Mouse (Mus musculus): ENCODE data around the gene Nif3l1. TPM values are rescaled to one million over a fixed set of nuclear protein-coding genes. Genes with fewer than 3 reads are reported as not detected.
A peak's percentile ranks its signal among the peaks of the same experiment; 100 is the strongest.

Gene Nif3l1
- total RNA-seq (2014; rRNA removed) (28.7 and 39.8 TPM in 2 replicates), polyA plus RNA-seq (2015; fragmentation: Nextera tagmentation; extraction: Ambion mirVana) (39.1 and 39.6 TPM in 2 replicates)

DNA sequence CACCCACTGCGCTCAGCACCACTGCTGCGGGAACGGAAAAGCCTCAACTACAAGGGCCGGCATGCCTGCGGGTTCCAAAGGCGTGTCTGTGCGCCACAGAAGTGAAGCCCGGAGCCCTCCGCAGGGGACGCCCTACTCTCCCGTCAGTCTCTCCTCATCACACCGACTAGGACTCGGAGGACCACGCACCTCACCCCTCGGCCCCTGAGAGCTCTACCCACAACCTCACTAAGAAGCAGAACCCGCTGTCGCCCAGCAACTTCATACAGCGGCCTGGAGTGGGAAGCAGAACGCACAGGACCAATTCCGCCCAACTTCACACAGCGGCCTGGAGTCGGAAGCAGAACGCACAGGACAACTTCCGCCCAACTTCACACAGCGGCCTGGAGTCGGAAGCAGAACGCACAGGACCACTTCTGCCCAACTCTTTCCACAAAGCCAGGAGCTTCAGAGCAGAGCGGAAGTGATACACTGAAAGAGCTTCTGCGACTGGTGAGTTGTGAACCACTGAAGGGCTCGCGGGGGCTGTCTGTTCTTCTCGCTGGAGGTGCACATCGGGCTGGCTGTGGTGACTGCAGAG lies at the start of gene Nif3l1, which contains the start of gene Ppil3:
Gene Nif3l1, plus strand, starts transcription at position 9 of the 580 bp plus-strand sequence.
Gene Ppil3, minus strand, starts transcription at position 344 of the 580 bp plus-strand sequence.
- peak within 1 kb of the TSS; percentile 83 for H3K9ac ChIP-seq (replicated peaks; ENCODE audit: low read length, poor library complexity, severe bottlenecking)
- H3K4me3 ChIP-seq (ENCODE audit: low read depth, low read length): peak within 1 kb of the TSS; percentile 66
- no peaks in the 10 kb centered on the region for H3K9me3 ChIP-seq (ENCODE audit: low read length)
- peaks cover 14% of the 10 kb centered on the region; the same call in 1 of the 2 replicates for H3K36me3 ChIP-seq (ENCODE audit: insufficient read depth, low read length)
- TF ChIP-seq CTCF (IDR thresholded peaks at IDR 0.05): peak; percentile 47
- WGBS: under 1% methylated on average over 33 of the region's 33 CpGs
- peak within 1 kb of the TSS; percentile 58 for H3K4me2 ChIP-seq (ENCODE audit: low read depth, low read length, poor library complexity, severe bottlenecking)
- peak within 1 kb of the TSS; percentile 87 for H3K27ac ChIP-seq (ENCODE audit: low read depth, low read length)
- ATAC-seq (ENCODE audit: low FRiP score) (peak; percentile 97), DNase-seq (ENCODE audit: low spot score) (peak; percentile 97)
- peaks cover 7% of the 10 kb centered on the region; the same call in 1 of the 2 replicates for H3K4me1 ChIP-seq (ENCODE audit: insufficient read depth, low read length)
- no peaks in the 10 kb centered on the region for H3K27me3 ChIP-seq (ENCODE audit: insufficient read depth, low read length)

DNA sequence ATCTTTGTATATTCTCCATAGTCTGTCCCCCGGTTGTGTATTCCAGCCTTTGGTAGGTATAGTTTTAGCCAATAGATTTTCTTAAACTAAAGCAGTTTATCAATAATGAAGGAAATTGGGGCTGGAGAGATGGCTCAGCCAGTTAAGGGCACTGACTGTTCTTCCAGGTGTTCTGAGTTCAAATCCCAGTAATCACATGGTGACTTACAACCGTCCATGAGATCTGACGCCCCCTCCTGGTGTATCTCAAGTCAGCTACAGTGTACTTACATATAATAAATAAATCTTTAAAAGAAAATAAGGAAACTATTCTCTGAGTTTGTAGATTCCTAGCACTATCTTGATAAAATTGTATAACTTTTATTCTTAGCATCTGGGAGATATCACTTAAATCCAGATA lies 49.6 kb upstream of the Nif3l1 start:
- no peak overlapping the region for H3K27ac ChIP-seq (ENCODE audit: low read depth, low read length)
- H3K4me2 ChIP-seq (ENCODE audit: low read depth, low read length, poor library complexity, severe bottlenecking): no peak overlapping the region
- whole genome bisulfite sequencing: 89% methylated on average over 3 of the region's 3 CpGs
- no peak overlapping the region for H3K4me3 ChIP-seq (ENCODE audit: low read depth, low read length)
- DNase-seq (ENCODE audit: low spot score): no peak
- H3K4me1 ChIP-seq (ENCODE audit: insufficient read depth, low read length): 0 out of 2 replicates have a peak, but pooled peaks cover 9% of the 10 kb centered on the region
- no peaks in the 10 kb centered on the region for H3K9me3 ChIP-seq (ENCODE audit: low read length)
- peaks cover 31% of the 10 kb centered on the region for H3K36me3 ChIP-seq (ENCODE audit: insufficient read depth, low read length)
- no peak for TF ChIP-seq CTCF (IDR thresholded peaks at IDR 0.05)
- no peak overlapping the region for H3K9ac ChIP-seq (replicated peaks; ENCODE audit: low read length, poor library complexity, severe bottlenecking)
- ATAC-seq (ENCODE audit: low FRiP score): no peak
- H3K27me3 ChIP-seq (ENCODE audit: insufficient read depth, low read length): no peaks in the 10 kb centered on the region

DNA sequence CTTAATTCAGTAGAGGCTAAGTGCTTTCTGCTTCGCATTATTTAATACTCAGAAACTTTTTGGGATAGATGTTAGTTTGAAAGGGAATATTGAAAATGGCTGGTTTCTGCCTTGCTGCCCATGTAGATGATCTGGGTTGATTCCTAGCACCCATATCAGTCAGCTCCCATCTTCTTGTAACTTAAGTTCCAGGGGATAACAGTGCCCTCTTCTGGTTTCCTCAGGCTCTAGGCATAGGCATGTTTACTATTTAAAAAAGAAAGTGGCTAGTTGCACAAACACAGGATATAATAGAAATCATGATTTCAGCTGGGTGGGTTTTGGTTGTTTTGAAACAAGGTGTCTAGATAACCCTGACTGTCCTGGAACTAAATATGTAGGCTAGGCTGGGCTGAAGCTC lies 48.8 kb upstream of the Nif3l1 start:
- Histone ChIP-seq H3K4me3 (ENCODE audit: low read depth, low read length) (no peak overlapping the region), H3K4me2 (ENCODE audit: low read depth, low read length, poor library complexity, severe bottlenecking) (no peak overlapping the region), H3K27me3 (ENCODE audit: insufficient read depth, low read length) (no peaks in the 10 kb centered on the region), H3K4me1 (ENCODE audit: insufficient read depth, low read length) (0 out of 2 replicates have a peak, but pooled peaks cover 5% of the 10 kb centered on the region), H3K9ac (replicated peaks; ENCODE audit: low read length, poor library complexity, severe bottlenecking) (no peak overlapping the region), H3K36me3 (ENCODE audit: insufficient read depth, low read length) (peaks cover 39% of the 10 kb centered on the region), H3K27ac (ENCODE audit: low read depth, low read length) (no peak overlapping the region), H3K9me3 (ENCODE audit: low read length) (no peaks in the 10 kb centered on the region)
- no peak for DNase-seq (ENCODE audit: low spot score)
- ATAC-seq (ENCODE audit: low FRiP score): no peak
- 94% methylated on average over 1 of the region's 1 CpGs for WGBS
- peak; percentile 37; the same call in 1 of the 2 replicates for TF ChIP-seq CTCF (IDR thresholded peaks at IDR 0.05)

DNA sequence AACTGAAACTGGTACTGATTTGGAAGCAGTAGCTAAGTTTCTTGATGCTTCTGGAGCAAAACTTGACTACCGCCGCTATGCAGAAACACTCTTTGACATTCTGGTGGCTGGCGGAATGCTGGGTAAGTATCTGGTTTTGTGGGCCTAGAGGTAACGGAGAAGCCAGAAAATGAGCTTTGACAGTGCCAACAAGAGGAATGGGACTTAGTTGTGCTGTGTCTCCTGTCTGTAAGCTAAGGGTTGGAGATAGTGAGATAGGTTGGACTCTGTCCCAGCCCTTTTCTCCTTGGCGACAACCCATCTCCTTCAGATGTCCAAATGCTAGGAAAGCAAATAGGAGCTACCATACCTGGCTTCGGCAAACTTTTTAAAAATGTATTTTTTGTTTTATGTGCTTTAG lies 47.2 kb upstream of the Nif3l1 start:
- H3K27ac ChIP-seq (ENCODE audit: low read depth, low read length): no peak overlapping the region
- ATAC-seq (ENCODE audit: low FRiP score) (no peak), DNase-seq (ENCODE audit: low spot score) (no peak)
- no peak overlapping the region for H3K4me2 ChIP-seq (ENCODE audit: low read depth, low read length, poor library complexity, severe bottlenecking)
- H3K4me3 ChIP-seq (ENCODE audit: low read depth, low read length): no peak overlapping the region
- H3K4me1 ChIP-seq (ENCODE audit: insufficient read depth, low read length): no peaks in the 10 kb centered on the region
- H3K27me3 ChIP-seq (ENCODE audit: insufficient read depth, low read length): no peaks in the 10 kb centered on the region
- no peaks in the 10 kb centered on the region for H3K9me3 ChIP-seq (ENCODE audit: low read length)
- peaks cover 49% of the 10 kb centered on the region for H3K36me3 ChIP-seq (ENCODE audit: insufficient read depth, low read length)
- TF ChIP-seq CTCF (IDR thresholded peaks at IDR 0.05): no peak
- WGBS: 93% methylated on average over 6 of the region's 6 CpGs
- H3K9ac ChIP-seq (replicated peaks; ENCODE audit: low read length, poor library complexity, severe bottlenecking): no peak overlapping the region

DNA sequence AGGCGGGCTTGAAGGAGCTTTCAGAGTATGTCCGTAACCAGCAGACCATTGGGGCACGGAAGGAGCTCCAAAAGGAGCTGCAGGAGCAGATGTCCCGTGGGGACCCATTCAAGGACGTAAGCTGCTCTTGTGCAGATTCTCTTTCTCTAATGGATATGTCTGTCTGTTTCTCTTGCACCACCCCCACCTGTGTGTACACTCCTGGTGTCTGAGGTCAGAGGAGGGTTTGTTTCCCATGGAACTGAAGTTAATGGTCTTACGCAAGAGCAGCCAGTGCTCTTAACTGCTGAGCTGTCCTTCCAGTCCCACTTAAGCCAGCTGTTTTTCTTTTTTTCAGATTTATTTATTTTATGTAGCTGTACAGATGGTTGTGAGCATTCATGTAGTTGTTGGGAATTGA lies 43.6 kb upstream of the Nif3l1 start:
- H3K36me3 ChIP-seq (ENCODE audit: insufficient read depth, low read length): peaks cover 61% of the 10 kb centered on the region
- H3K4me1 ChIP-seq (ENCODE audit: insufficient read depth, low read length): no peaks in the 10 kb centered on the region
- ATAC-seq (ENCODE audit: low FRiP score) (no peak), DNase-seq (ENCODE audit: low spot score) (no peak)
- H3K27me3 ChIP-seq (ENCODE audit: insufficient read depth, low read length): no peaks in the 10 kb centered on the region
- no peak overlapping the region for H3K4me2 ChIP-seq (ENCODE audit: low read depth, low read length, poor library complexity, severe bottlenecking)
- H3K9me3 ChIP-seq (ENCODE audit: low read length): no peaks in the 10 kb centered on the region
- H3K27ac ChIP-seq (ENCODE audit: low read depth, low read length): no peak overlapping the region
- H3K9ac ChIP-seq (replicated peaks; ENCODE audit: low read length, poor library complexity, severe bottlenecking): no peak overlapping the region
- no peak overlapping the region for H3K4me3 ChIP-seq (ENCODE audit: low read depth, low read length)
- WGBS: 90% methylated on average over 6 of the region's 6 CpGs
- TF ChIP-seq CTCF (IDR thresholded peaks at IDR 0.05): no peak

DNA sequence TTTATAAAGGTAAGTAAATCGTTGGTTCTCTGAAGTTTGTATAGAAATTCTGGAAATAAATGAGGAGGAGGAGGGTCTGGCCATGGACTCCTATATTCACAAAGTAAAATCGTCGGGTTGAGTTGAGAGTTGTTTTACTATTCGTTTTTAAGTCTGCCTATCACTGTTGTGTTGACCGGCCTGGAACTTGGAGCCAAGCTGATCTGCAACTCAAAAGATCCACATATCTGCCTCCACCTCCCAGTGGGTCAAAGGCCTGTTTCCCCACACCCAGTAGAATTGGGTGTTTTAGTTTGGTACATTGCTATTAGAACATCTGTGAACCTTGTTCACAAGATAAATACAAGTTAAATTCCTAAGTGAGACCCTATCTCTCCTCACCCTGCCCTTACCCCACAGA lies 41.2 kb upstream of the Nif3l1 start:
- no peaks in the 10 kb centered on the region for H3K4me1 ChIP-seq (ENCODE audit: insufficient read depth, low read length)

More for the DNA sequence above, 41.2 kb upstream of the Nif3l1 start:
- no peak for TF ChIP-seq CTCF (IDR thresholded peaks at IDR 0.05)
- Histone ChIP-seq H3K36me3 (ENCODE audit: insufficient read depth, low read length) (peaks cover 44% of the 10 kb centered on the region), H3K27ac (ENCODE audit: low read depth, low read length) (no peak overlapping the region), H3K9me3 (ENCODE audit: low read length) (no peaks in the 10 kb centered on the region), H3K27me3 (ENCODE audit: insufficient read depth, low read length) (no peaks in the 10 kb centered on the region), H3K4me3 (ENCODE audit: low read depth, low read length) (no peak overlapping the region), H3K9ac (replicated peaks; ENCODE audit: low read length, poor library complexity, severe bottlenecking) (no peak overlapping the region), H3K4me2 (ENCODE audit: low read depth, low read length, poor library complexity, severe bottlenecking) (no peak overlapping the region)
- no peak for ATAC-seq (ENCODE audit: low FRiP score)
- DNase-seq (ENCODE audit: low spot score): no peak
- WGBS: 94% methylated on average over 5 of the region's 5 CpGs
